Mouse (Mus musculus): ENCODE measurements around the gene Dnajc8. TPM values are rescaled to one million over a fixed set of nuclear protein-coding genes. Genes with fewer than 3 reads are reported as not detected.
"Not testable (repeated sequence)": the region's sequence is repeated elsewhere in the genome, so short reads cannot be mapped to it uniquely, and the experiment has no call there.

Dnajc8 gene
- total RNA-seq, 4 experiments from 2014 or later = 34.4 to 50.4 (median 38.8) TPM

DNA sequence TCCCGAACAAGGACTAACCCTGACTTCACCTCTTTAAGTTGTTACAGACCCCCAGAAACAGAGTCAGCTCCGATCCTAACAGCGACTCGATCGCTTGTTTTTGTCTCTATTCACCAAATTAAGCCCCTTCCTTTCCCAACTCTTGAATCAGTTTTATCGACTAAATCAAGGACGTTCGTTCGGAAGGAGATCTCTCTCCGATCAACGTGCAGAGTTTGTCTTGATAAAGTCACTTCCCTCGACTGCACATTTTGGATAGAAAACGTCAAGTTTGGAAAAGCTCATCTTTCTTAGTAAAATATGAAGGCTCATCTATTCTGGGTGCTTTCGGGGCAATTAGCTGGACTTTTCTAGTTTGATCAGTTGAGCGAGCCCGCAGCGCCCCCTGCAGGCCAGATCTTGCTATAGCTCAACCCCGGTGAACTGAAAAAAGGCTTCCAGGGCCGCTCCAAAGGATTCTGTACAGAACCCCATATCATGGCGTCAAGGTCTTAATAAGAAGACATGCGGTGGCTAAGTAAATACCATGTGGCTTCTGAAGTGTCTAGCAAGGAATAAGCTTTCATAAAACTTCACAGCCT, 20.7 kb upstream of the Dnajc8 start:
- peak; percentile 65 to 67 for DNase-seq (ENCODE audit: low spot score in 2 of 2)

DNA sequence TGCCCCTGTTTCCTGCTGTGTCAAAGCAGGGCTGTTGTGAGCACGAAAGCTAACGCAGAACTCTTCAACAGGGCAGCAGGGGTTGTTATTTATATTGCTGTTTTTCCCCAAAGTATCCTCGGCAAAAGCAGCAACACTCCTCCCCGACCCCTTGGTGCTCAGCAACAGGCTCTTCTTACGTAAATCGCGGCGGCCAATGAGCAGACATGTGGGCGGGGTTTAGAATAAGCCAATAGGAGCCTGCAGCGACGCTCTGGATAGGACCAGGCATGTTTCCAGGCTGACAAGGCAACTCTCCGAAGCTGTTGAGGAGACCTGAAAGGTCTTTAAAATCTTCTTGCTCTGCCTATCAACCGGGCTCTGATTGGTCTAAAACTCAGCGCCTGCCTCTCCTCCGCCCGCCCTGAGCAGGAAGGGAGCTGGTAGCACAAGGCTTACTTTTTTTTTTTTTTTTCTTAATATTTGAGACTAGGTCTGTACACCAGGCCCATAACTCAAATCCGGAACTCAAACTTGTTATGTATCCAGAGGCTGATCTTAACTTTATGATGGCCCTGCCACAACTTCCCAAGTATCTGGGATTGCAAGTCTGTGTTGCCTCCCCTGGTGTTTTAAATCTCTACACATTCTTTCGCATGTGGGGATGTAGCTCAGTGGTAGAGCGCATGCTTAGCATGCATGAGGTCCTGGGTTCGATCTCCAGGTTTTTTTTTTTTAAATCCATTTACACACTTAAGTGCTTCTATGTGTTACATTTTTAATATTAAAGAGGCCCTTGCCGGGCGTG, 19.8 kb upstream of the Dnajc8 start:
- DNase-seq (ENCODE audit: low spot score in 2 of 2) = peak; percentile 87 to 92

DNA sequence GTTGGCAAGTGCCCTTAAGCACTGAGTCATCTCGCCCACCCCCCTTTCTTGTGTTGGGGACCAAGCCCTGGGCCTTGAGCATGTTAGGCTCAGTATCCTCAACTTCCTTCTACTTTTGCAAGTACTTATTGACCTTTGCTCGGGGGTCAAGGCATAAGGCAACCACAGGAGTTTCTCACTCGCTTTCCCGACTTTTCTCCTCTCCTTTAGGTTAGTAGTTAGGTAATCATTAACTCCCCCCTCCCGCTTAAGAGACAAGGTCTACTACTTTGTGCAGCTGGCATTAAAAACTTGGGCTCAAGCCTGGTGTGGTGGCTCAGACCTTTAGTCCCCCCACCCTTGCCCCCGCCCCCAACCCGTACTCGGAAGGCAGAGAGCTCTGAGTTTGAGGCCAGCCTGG, 17.3 kb upstream of the Dnajc8 start:
- no peak for DNase-seq (ENCODE audit: low spot score in 2 of 2)

DNA sequence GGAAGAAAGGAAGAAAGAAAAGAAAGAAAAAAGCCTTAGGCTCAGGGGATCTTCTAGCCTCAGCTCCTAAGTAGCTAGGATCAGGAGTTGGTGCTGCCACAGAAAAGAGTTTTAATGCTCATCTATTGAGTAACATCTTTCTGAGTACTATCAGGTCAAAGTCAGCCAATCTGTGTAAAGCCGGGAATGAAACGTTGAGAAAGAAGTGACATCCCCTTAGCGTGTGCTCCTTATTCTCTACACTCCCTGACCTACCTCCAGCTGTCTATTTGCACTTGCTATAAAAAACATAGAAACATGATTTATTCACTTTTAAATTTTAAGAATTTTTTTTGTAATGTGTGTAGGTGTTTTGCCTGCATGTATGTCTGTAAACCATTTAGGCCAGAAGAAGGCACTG, 16.2 kb upstream of the Dnajc8 start:
- DNase-seq (ENCODE audit: low spot score in 2 of 2) = no peak

DNA sequence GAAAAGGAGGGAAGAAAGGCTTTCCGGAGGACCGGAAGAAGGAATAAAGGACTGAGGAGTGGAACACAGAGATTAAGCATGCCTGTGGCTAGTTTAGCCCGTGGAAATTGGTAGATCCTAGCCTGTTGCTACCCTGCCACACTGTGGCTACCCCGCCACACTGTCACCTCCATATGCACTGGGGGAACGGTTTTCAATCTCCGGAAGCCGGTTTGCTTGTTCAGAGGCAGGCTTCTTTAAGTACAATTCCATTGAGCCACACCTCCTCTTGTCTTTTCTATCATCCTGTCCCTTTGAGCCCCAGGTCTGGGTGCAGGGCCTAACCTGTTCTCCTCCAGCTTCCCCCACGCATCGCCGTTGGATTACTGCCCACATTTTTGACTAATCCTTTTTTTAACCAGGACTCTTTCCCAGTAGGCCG, 11.0 kb upstream of the Dnajc8 start:
- DNase-seq (ENCODE audit: low spot score in 2 of 2) = no peak

DNA sequence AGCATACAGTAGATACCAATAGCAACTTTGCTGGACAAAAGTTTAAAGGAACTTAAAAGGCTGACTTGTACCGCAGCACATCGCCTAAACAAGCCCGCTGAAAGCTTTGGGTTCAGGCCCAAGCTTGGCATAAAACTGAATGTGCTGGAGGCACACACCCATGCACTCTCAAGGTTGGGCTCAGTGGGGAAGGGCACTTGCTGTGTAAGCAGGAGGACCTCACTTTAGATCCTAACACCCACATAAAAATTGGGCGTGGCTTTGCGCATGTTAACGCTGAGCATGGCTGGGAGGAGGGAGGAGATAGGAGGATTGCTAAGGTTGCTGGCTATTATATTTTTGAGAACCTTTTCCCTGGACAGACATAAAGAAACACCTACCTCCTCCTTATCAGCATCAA, 10.5 kb upstream of the Dnajc8 start:
- DNase-seq (ENCODE audit: low spot score in 2 of 2) = no peak

DNA sequence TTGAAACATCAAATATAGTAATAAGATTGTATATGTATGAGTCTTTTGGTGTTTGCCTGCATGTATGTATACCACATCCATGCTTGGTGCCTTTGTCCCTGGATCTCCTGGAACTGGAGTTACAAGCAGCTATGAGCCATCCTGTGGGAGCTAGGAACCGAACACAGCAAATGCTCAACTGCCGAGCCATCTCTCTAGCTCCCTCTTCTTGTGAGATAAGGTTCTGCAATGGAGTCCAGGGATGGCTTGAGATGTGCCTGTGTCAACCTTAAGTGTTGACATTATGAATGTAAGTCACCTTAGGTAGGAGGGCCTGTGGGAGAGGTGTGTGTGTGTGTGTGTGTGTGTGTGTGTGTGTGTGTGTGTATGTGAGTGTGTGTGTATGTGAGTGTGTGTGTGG, 8.7 kb upstream of the Dnajc8 start:
- no peak for DNase-seq (ENCODE audit: low spot score in 2 of 2)

DNA sequence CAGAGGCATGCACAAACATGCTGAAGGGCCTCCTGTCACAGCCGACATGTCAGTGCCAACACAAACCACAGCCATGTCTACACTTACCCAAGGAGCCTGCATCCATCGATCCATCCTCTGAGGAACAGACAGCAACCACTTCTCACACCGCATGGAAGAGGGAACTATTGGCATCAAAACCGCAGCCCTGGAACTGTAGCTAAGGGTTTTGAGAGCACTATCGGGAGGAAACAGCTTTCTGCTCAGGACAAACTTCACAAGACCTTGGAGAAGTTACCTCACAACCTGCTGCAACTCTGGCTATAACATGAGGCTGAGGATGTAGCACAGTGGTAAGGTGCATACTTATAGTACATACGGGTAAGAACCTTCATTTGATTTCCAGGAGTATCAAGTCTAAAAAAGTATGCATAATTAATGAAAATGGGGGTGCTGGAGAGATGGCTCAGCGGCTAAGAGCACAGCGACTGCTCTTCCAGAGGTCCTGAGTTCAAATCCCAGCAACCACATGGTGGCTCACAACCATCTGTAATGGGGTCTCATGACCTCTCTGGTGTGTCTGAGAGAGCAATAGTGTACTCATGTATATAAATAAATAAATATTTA, 7.3 kb upstream of the Dnajc8 start:
- no peak for DNase-seq (ENCODE audit: low spot score in 2 of 2)

DNA sequence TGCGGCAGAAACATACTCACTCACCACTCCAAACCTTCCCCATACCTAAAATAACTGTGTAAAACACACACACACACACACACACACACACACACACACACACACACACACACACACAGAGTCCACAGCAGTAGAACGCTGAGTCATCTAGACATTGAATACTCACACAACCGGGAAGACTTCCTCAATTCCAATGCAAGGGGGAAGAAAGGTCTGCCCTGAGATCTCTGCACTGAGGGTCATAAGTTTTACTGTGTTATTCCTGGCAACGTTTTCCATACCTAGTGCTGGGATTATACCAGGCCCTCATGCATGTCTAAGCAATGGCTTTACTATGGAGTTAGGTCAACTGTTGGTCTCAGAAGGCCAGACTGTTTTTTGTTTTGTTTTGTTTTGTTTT, 6.0 kb upstream of the Dnajc8 start:
- DNase-seq (ENCODE audit: low spot score in 2 of 2) = no peak

DNA sequence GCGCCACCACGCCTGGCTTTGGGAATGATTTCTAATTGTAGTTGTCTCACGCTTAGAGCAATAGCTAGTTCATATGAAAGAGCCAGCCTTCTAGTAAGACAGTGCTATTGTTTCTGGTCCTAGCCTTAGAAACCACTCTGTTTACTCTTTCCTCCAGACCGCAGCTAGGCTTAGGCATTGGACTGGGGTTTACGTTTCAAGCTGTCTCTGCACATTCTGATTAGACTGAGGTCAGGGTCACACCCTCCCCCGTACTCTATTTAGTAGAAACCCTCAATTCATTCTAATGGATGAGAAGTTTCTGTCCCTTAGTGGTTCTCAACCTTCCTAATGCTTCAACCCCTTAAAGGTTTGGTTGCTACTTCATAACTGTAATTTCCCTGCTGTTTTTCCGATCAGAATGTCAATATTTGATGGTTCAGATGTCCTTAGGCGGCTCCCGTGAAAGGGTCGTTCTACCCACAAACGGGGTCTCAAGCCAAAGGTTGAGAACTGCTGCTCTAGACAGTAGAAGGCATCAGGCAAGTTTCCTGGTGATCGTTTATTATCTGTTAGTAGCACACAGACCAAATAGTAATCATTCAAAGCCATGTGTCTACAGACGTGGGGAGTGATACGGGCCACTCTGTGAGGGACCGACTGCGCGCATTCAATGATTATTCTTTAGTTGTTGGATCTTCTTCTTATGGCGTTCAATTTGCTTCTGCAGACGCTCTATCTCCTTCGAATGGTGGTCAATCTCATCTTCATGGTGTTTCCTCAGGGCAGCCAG, 5.1 kb upstream of the Dnajc8 start:
- DNase-seq (ENCODE audit: low spot score in 2 of 2) = no peak

DNA sequence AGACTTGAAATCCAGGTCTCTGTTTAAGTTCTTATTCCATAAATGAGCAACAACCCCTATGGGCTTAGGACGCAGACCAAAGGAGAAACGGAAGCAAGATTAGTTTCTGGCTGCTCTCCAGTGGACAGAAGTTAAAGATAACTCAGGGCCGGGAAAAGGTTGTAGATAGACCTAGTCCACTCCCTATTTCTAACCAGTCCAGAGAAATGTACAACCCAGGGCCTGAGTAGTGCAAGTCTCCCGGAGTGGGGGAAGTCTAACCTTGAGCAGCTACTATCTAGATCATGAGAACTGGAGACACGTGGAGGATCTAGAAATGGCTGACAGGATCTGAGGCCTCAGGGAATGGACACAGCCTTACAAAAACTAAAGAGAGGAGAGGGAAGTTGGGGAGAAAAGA, 2.9 kb upstream of the Dnajc8 start:
- DNase-seq (ENCODE audit: low spot score in 2 of 2) = no peak

DNA sequence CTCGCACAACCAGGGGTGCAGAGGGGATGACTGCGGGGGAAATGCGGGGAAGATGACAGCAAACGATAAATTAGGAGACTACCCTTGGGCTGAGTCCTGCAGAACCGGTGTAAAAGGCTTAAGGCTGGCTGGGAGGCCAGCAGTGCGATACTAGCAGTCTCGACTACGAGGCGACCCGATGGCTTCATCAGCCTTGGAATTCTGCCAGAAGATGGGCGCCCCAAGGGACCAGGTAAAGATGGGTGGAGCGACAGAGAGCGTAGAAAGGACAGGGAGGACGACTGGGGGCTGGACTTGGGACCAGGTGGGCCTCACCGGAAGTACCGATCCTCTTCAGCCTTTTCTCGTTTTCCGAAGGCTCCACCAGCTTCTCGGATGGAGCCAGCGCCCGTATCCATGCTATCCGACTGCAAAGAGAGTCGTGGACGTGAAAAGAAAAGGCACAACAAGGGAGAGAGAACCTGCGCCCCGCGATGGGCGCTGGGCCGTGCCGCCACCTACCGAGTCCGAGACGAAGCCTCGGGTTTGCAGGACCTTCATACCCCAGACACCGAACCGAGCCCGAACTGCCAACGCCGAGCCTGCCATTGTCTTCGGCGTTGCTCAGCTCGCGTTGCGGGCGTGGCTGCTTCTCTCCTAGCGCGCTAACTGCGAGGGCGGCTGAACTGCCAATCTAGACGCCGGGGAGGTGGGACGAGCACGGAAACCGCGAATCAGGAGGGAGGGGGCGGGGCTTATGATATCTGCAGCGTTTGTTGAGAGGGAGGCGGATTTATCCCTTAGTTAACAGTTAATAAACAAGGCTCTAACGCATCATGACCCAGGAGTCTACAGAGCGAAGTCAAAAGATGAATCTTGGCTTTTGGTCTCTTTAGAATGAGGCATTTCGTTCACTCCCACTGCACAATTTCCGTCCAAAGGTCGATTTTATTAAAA, 2.1 kb upstream of the Dnajc8 start, which contains the start of gene Atpif1:
Atpif1 (minus strand) TSS at position 679 of the 936 bp plus-strand sequence.
- DNase-seq (ENCODE audit: low spot score in 2 of 2) = peak; percentile 63 to 79

DNA sequence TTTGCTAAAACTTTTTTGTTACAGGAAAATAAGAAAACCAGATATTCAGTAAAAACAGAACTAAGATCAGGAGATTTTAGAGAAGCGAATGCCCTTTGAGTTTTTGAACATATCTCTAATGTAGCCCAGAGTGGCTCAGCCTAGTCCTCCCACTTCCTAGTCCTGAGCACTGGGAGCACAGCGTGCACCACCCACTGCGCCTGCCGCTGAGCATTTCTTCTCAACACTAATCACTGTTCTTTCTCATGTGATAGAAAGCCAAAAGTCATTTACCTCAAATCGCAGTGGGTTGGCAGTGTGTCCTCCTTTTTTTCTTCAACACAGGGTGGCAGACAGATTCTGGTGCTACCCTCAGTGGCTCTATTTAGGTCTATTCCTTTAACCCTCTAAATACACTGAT, 4.1 kb downstream of the Dnajc8 start:
- DNase-seq (ENCODE audit: low spot score in 2 of 2) = no peak

DNA sequence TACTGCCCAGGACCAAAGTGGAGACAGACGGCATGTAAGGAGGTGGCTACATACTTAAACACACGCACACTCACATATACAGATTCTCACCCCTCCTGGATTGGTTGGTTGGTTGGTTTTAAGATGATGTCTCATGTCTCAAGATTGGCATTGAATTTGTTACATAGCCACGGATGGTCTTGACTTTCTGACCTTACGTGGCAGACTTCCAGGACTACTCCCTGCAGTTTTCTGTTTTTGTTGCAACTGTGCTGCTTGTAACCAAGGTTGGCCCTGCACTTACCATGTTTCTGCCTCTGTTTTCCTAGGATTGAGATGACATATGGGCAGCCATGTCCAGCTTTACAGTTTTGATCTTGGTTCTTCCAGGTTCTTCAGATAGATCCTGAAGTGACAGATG, 6.1 kb downstream of the Dnajc8 start:
- DNase-seq (ENCODE audit: low spot score in 2 of 2) = no peak

DNA sequence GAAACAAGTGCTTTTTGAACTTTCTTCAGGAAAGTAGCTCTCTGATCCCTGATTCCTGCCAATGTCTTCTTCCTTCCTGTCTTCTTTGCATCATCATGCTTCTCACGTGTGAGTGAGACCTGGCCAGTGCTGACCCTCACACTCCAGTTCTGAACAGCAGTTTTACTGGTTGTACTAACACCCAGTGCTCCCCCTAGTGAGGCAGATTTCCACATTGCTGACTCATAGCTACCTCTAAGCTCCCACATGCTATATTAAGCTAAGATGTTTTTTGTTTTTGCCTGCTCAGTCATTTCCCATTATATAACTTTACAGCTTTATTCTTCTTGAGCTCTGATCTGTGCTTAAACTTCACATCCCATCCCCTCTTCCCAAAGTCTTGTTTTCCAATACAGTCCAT, 7.4 kb downstream of the Dnajc8 start:
- DNase-seq (ENCODE audit: low spot score in 2 of 2) = no peak

DNA sequence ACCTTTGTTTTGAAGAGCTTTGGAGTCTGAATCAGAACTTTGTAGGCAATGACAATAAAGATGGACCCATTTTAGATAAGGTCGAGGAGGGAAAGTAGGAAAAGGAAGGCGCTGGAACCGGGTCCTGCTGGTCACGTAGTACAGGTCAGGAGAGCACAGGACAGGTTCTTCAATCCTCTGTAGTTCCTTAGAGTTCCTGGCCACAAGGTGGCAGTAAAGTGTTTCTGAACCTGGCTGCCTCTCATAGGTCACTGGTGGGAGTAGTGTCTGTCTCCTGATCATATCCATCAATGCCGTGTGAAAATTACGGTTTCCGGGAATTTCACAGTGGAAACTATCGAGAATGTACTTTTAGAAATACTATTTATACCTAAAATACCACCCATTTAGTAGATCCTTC, 10.5 kb downstream of the Dnajc8 start:
- peak; percentile 38 to 39 for DNase-seq (ENCODE audit: low spot score in 2 of 2)

DNA sequence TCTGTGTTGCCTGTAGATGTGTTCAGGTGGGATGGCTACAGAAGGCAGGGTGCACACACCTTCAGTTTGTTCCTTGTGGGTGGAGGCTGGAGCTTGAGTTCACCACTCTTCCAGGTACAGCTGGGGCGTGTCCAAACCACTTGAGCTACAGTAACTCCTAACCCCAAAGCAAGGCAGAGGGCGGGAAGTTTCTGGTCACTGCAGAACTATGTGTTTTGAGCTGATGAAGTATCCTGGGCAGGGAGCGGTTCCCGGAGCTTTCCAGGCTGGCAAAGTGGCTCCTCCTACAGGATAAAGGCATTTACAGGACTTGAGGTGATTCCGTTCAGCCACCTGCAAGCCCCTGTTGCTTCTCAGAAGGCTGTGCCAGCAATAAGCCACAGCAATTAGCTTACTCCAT, 18.9 kb downstream of the Dnajc8 start:
- no peak for DNase-seq (ENCODE audit: low spot score in 2 of 2)

DNA sequence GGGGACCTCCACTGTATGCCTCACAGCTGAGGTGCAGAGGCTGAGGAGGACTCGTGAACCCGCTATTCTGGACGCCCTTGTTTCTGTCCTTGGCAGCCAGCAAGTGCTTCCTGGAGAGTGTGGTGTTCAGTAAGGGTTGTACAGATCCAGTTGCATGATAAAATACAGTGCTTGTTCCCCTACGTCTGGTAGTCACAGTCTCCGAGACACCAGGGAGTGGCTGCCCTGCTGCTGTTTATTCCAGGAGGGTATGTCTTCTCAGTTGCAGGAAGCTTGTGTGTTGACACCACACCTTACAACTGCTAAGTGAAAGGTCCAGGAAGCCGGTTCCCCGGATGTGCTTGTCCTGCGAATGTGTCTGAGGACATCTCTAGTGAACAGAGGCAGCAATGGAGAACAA, 19.3 kb downstream of the Dnajc8 start:
- DNase-seq (ENCODE audit: low spot score in 2 of 2) = no peak

DNA sequence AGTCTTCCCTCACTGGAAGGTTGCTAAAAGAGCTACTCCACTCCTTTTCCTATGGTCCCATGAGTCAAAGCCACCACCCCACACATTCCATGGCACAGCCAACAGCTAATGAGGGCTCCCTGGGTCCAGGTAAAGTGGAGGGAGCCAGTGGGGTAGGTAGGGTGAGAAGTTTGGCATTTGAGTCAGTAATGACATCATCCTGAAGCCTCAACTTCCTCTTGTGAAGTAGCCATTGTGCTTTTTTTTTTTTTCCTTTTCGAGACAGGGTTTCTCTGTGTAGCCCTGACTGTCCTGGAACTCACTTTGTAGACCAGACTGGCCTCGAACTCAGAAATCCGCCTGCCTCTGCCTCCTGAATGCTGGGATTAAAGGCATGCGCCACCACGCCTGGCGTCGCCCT, 20.2 kb downstream of the Dnajc8 start:
- DNase-seq (ENCODE audit: low spot score in 2 of 2) = not testable (repeated sequence)

DNA sequence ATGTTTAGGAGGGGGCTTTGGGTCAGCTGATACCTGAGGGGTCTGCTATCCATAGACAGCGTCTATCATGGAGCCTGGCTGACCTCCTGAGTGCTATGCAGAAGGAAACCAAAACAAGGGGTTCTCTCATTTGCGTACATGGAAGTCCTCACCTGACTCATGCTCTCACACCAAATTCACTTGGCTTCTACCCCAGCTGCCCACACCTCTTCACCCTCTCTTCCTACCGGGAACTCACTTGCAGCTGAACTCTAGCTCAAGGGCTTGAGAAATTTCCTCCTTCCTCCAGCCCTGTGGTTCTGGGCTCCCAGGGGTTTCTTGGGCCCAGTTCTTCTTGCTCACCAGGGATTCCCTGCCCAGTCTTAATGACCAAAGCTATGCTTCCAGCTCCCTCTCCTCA, 27.9 kb downstream of the Dnajc8 start:
- no peak for DNase-seq (ENCODE audit: low spot score in 2 of 2)

DNA sequence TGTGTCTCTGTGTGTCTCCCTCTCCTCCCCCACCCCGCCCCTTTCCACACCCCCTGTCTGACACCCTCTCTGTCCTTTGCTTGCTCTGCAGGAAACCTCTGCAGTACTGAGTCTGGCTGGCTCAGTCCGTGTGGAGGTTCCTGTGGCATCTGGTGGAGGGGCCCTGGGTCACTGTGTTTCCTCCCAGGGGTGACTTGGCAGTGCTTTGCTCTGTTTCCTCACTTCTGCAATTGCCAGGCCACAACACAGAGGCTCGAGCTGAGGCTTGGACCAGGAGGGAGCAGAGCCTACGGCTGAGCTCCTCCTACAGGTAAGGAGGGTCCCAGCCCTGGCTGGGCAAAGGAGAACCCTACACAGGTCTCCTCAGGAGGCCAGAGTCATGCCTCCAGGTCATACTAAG, 28.6 kb downstream of the Dnajc8 start, which contains the start of gene Ptafr:
Ptafr (plus strand) TSS at position 103 of the 400 bp plus-strand sequence.
- DNase-seq (ENCODE audit: low spot score in 2 of 2) = no peak

All from gastrocnemius, adult 8-10 months (tissue).